Mouse (Mus musculus): Measurements from ENCODE around the gene Ndufaf2. TPM values are rescaled to one million over a fixed set of nuclear protein-coding genes. Genes with fewer than 3 reads are reported as not detected.

Ndufaf2 gene
- total RNA-seq, 1 experiment from 2014 or later: 19.1 TPM

- no peak for ATAC-seq (replicated peaks; ENCODE audit: insufficient number of reproducible peaks, low FRiP score, low TSS enrichment, poor library complexity, severe bottlenecking)
Measured at GRCm38 (mm10) chr13:108152650-108153372, 5.6 kb downstream of the Ndufaf2 start.

GRCm38 (mm10) chr13:108151782-108152181, 6.6 kb downstream of the Ndufaf2 start:
- no peak for ATAC-seq (replicated peaks; ENCODE audit: insufficient number of reproducible peaks, low FRiP score, low TSS enrichment, poor library complexity, severe bottlenecking)

DNA sequence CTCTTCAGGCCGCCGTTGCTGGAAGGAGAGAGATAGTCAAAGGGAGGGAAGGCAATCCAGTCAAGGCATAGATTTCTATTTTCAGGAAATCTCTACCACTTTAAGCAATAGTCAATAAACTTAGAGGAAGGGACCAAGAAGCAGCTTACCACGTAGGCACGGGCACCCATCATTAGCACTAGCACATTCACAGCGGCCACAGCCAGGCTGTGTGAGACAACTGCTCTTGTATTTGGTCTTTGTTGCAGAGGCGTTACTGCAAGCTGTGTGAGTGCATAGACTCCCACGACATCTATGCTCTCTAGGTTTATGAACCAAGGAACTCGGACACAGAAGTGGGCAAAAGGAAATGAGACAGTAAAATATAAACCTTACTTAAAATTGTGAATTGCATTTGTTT, 14.3 kb downstream of the Ndufaf2 start:
- no peak for ATAC-seq (replicated peaks; ENCODE audit: insufficient number of reproducible peaks, low FRiP score, low TSS enrichment, poor library complexity, severe bottlenecking)

- no peak for ATAC-seq (replicated peaks; ENCODE audit: insufficient number of reproducible peaks, low FRiP score, low TSS enrichment, poor library complexity, severe bottlenecking)
Measured at GRCm38 (mm10) chr13:108138403-108138977, 19.9 kb downstream of the Ndufaf2 start.

DNA sequence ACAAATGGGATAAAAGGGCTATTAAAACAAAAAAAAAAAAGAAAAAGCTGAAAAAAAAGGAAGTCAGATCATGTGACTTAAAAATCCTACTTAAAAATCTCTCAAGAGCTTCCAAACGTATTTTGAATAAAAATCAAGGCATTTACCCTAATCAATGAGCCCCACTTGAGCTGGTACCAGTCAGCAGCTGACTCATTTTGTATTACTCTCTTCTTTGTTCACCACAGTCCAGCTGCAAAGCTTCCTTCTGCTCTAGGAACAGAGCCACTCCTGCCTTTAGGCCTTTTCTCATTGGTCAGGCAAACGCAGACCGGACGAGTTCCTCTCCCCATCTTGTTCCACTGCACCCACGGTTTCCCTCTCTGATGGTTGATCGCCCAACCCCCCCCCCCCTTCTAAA, 22.8 kb downstream of the Ndufaf2 start:
- ATAC-seq (replicated peaks; ENCODE audit: insufficient number of reproducible peaks, low FRiP score, low TSS enrichment, poor library complexity, severe bottlenecking): no peak

DNA sequence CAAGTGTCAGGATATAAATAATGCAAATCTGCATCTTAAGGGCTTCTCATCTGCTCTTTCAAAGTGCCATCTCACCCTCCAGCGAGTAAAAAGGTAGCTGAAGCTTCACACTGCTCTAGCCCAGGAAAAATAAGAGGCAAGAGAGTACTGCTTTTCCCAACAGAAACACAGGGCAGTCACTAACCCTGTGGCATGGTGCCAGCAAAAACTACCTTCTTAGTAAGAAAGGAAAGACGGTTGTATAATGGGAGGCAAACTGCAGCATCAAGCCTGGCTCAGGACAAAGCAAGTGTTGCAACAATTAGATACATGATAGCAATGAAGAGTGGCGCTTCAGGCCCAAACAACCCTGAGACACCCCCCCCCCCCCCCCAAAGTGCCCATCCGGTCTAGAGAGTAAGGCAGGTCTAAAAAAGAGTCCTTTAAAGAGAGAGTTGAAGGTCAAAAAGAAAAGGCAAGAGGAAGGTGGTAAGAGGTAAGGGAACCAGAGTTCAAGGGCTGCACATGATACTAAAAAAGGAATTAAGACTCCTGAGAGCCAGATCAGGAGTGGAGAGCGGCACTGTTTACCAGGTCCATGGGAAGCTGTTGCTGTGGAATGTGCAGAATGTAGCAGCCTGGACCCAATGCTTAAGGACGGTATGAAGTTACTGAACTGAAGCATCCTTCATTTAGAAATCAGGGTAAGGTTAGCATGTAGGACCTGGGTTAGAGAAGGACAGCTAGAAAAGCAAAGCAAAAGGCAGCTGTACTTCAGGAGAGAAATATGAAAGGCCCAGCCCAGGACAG, 26.2 kb downstream of the Ndufaf2 start:
- no peak for ATAC-seq (replicated peaks; ENCODE audit: insufficient number of reproducible peaks, low FRiP score, low TSS enrichment, poor library complexity, severe bottlenecking)

DNA sequence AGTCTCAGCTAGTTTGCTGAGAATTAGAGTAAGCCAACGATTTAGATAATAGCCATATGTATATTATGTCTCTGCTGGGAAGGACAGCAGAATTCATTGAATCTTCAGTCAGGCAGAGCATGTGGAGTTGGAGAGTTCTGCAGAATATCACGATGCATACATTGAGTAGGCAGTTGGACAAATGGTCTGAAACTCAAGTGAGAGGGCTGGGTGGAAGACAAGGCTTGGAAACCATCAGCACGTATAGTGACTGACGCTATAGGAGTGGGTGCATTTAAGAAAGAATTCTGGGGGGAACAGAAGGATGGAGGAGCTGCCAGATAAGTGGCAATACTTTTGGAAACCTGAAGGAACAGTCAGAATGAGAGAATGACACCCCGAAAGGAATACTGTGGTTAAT, 27.7 kb downstream of the Ndufaf2 start:
- no peak for ATAC-seq (replicated peaks; ENCODE audit: insufficient number of reproducible peaks, low FRiP score, low TSS enrichment, poor library complexity, severe bottlenecking)

DNA sequence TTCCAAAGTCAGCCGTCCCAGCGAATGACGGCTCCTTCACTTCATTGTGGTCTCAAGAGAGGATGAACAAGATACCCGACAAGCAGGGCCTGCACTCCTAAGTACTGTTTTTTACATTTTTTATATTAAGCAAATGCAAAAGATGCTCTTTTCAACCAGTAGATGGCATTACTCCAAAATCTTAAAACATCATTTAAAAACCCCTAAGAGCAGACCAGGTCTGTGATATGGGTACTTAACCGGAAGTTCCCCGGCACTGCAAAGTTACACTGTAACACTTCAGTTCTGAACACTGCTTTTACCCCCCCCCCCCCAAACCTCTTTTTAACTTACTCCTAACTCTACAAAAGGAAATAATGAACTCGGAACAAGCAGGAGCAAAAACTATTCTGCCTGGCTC, 29.4 kb downstream of the Ndufaf2 start:
- no peak for ATAC-seq (replicated peaks; ENCODE audit: insufficient number of reproducible peaks, low FRiP score, low TSS enrichment, poor library complexity, severe bottlenecking)

DNA sequence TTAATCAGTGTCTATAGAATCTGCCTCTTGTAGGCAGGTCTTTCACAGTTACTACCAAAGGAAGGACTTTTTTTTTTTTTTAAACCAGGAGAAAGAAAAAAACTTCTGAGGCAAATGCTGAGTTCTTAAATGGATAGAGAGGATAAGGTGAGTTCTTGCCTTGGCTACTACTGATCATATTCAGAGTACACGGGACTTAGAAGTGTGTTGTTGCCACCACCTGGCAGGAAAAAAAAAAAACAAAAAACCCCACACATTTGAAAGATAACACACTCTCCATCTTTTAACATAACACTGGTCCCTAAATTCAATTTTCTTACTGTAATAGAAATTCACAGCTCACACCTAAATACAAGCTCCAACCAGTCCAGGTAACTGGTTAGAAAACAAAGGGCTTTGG, 30.5 kb downstream of the Ndufaf2 start:
- ATAC-seq (replicated peaks; ENCODE audit: insufficient number of reproducible peaks, low FRiP score, low TSS enrichment, poor library complexity, severe bottlenecking): no peak

GRCm38 (mm10) chr13:108127130-108127529, 31.3 kb downstream of the Ndufaf2 start:
- no peak for ATAC-seq (replicated peaks; ENCODE audit: insufficient number of reproducible peaks, low FRiP score, low TSS enrichment, poor library complexity, severe bottlenecking)

GRCm38 (mm10) chr13:108126246-108126645, 32.2 kb downstream of the Ndufaf2 start:
- ATAC-seq (replicated peaks; ENCODE audit: insufficient number of reproducible peaks, low FRiP score, low TSS enrichment, poor library complexity, severe bottlenecking): 0 out of 2 replicates have a peak, but pooled peaks have one; percentile 27

GRCm38 (mm10) chr13:108124096-108124495, 34.3 kb downstream of the Ndufaf2 start:
- no peak for ATAC-seq (replicated peaks; ENCODE audit: insufficient number of reproducible peaks, low FRiP score, low TSS enrichment, poor library complexity, severe bottlenecking)

- ATAC-seq (replicated peaks; ENCODE audit: insufficient number of reproducible peaks, low FRiP score, low TSS enrichment, poor library complexity, severe bottlenecking): no peak
Measured at GRCm38 (mm10) chr13:108123109-108123723, 35.2 kb downstream of the Ndufaf2 start.

DNA sequence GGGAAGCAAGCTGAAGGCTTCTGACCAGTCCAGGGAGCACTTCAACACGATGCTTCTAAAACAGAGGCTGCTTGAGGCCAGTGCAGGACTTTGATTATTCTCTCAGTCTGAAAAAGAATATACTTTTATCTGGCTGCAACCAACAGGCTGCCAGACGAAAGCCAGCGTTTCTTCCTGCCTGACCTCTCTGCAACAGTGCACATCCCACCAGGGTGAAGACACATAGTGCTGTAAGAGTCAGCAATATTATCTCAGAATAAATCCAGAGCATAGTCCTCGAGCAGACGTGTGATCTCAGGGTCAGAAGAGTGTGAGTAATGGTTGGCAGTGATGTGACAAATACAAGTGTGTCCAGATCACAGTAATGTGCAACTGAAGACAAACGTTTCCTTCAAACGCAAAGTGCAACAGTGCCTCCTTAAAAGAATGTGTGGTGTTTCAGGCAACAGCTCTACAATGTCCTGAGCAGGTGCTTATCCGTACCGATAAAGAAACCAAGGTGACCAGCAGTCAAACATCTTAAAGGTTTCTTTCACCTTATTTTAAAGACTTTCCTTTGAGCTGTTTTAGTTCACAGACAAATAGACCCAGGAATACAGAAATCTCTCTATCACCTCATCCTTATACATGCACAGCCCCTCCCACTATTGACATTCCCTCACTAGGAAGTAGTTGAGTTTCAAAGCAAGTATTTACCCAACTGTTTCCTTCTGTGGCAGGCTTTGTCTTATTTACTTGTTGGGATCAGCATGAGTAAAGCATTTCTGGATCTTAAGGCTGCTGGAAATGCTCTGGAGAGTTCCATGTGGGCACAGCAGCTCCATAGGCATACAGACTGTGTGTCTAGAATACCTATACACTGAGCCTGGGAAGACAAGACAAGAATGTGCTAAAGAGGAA, 38.8 kb downstream of the Ndufaf2 start:
- no peak for ATAC-seq (replicated peaks; ENCODE audit: insufficient number of reproducible peaks, low FRiP score, low TSS enrichment, poor library complexity, severe bottlenecking)

- no peak for ATAC-seq (replicated peaks; ENCODE audit: insufficient number of reproducible peaks, low FRiP score, low TSS enrichment, poor library complexity, severe bottlenecking)
Measured at GRCm38 (mm10) chr13:108118188-108118587, 40.2 kb downstream of the Ndufaf2 start.

DNA sequence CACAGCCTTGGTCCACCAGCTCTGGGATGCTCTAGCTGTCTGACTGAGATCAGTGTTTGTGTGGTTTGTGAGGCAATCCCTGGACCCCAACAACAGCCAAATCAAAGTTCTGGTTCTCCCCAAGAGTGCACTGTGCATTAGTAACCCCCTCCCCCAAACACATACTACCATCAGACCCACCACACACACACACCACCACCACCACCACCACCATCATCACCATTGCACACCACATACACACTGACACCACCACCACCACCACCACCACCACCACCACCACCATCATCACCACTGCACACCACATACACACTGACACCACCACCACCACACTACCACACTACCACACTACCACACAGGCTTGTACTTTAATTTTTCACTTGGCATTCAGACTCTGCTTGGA, 40.8 kb downstream of the Ndufaf2 start:
- no peak for ATAC-seq (replicated peaks; ENCODE audit: insufficient number of reproducible peaks, low FRiP score, low TSS enrichment, poor library complexity, severe bottlenecking)

- no peak for ATAC-seq (replicated peaks; ENCODE audit: insufficient number of reproducible peaks, low FRiP score, low TSS enrichment, poor library complexity, severe bottlenecking)
Measured at GRCm38 (mm10) chr13:108114257-108114656, 44.2 kb downstream of the Ndufaf2 start.

DNA sequence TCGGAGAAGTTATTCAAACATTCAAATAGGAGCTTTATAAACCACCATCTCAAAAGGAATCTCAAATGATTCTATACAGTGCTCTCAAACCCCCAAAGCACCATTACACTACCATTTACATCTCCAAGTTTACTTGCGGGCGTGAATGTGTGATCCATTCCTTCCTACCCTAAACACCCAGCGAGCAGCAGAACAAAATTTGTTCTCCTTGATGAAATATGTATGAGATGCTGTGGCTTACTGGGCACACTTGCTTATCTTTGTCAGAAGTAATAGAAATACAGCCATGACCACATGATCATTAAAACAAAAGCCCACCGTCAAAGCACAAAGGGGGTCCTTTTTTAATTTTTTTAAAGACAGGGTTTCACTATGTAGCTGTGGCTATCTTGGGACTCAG, 44.9 kb downstream of the Ndufaf2 start:
- no peak for ATAC-seq (replicated peaks; ENCODE audit: insufficient number of reproducible peaks, low FRiP score, low TSS enrichment, poor library complexity, severe bottlenecking)
